Mouse (Mus musculus): ENCODE measurements around the gene Smu1. TPM values are rescaled to one million over a fixed set of nuclear protein-coding genes. Genes with fewer than 3 reads are reported as not detected.

Gene Smu1
- total RNA-seq, 2 experiments from 2014 or later, result 43.5 to 49.4 TPM

Small RNA genes lying within 50 kb of the gene (microRNA-seq; reads per million reads assigned to microRNA genes)
- gene Mir207, result 0.86 reads per million

Other genes with a start within 250 kb of the Smu1 start
- gene Aptx, start 54.7 kb downstream of the Smu1 start, total RNA-seq (2021), result 10 to 100 TPM; 28.9 to 30.1 TPM
- gene Dnaja1, start 35.8 kb downstream of the Smu1 start, total RNA-seq (2021), result 100 to 1,000 TPM; 341 to 351 TPM
- gene B4galt1, start 96.1 kb upstream of the Smu1 start, total RNA-seq (2021), result 1 to 10 TPM; 6.8 to 7.0 TPM
- not detected for gene Spink4, start 162.1 kb upstream of the Smu1 start, total RNA-seq (2021)
- gene Bag1, start 190.4 kb upstream of the Smu1 start, total RNA-seq (2021), result 100 to 1,000 TPM; 167 to 168 TPM
- 10 to 100 TPM; 66.9 to 71.9 TPM for gene Chmp5, start 190.5 kb upstream of the Smu1 start, total RNA-seq (2021)
- 10 to 100 TPM; 58.8 to 59.4 TPM for gene Nfx1, start 213.0 kb upstream of the Smu1 start, total RNA-seq (2021)

Data from left cerebral cortex, postnatal 10 days (tissue).